Mouse (Mus musculus) effector memory CD4-positive, alpha-beta T cell, adult 5 months (primary cell): Measurements from ENCODE around the gene Ms4a14. TPM values are rescaled to one million over a fixed set of nuclear protein-coding genes. Genes with fewer than 3 reads are reported as not detected.

Experiments used
- polyA plus RNA-seq: library from polyadenylated mRNA; unstranded; fragments of 100-300 nt; shearing (Covaris generic); gene quantifications from one replicate; pipeline ENCODE4 v1.2.1, GENCODE M21; 2017

The Ms4a14 gene
- polyA plus RNA-seq: not detected

GRCm38 (mm10) chr19:11314354-11314753 lies at the start of gene Ms4a14:
Gene Ms4a14 (minus strand): TSS chr19:11314454.

GRCm38 (mm10) chr19:11335932-11336331 lies 21.7 kb upstream of the Ms4a14 start, which contains the start of gene Ms4a7:
Gene Ms4a7 (minus strand): TSS chr19:11336146.

DNA sequence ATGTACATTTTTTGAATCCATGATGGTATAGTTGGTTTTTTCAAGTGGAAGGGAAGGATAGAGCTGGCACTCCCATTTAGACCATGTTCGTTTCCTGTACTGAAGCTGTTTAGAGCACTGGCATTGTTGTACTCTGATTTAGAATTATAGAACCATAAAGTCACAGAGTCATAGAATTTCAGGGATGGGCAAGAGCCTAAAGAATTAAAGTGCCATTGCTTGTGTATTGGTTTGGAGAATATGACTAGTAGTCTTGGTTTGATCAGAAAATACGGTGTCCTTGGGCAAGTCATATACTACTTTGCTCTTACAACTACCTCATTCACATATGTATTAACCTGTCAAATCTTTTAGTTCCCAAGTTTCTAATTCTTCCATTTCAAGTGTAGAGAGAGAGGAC lies 30.5 kb downstream of the Ms4a14 start, which contains the start of gene Ms4a5:
Ms4a5 (minus strand) TSS at position 101 of the 400 bp plus-strand sequence.

GRCm38 (mm10) chr19:11266052-11266845 lies 48.0 kb downstream of the Ms4a14 start, which contains the start of gene Ms4a1:
Gene Ms4a1 (minus strand): TSS chr19:11266241.

Other genes starting within 250 kb of the Ms4a14 start
- 0.56 TPM for gene Ms4a8a, start 233.4 kb downstream of the Ms4a14 start, polyA plus RNA-seq
- not detected for gene 1700017D01Rik, start 183.6 kb downstream of the Ms4a14 start, polyA plus RNA-seq
- not detected for gene 1700025F22Rik, start 149.1 kb downstream of the Ms4a14 start, polyA plus RNA-seq
- gene Ms4a13, start 117.7 kb downstream of the Ms4a14 start, polyA plus RNA-seq: not detected
- 0.20 TPM for gene Ms4a12, start 82.0 kb downstream of the Ms4a14 start, polyA plus RNA-seq
- gene Ms4a1, start 48.2 kb downstream of the Ms4a14 start, polyA plus RNA-seq: 0.47 TPM
- not detected for gene Ms4a5, start 30.6 kb downstream of the Ms4a14 start, polyA plus RNA-seq
- gene Ms4a7, start 21.7 kb upstream of the Ms4a14 start, polyA plus RNA-seq: not detected
- 1.7 TPM for gene Ms4a4a, start 61.1 kb upstream of the Ms4a14 start, polyA plus RNA-seq
- gene Ms4a4c, start 90.3 kb upstream of the Ms4a14 start, polyA plus RNA-seq: 109 TPM
- gene Ms4a4b, start 129.1 kb upstream of the Ms4a14 start, polyA plus RNA-seq: 2,305 TPM
- gene Ms4a6c, start 154.9 kb upstream of the Ms4a14 start, polyA plus RNA-seq: 11.8 TPM
- gene Gm8369, start 171.5 kb upstream of the Ms4a14 start, polyA plus RNA-seq: 441 TPM
- gene Ms4a6b, start 202.1 kb upstream of the Ms4a14 start, polyA plus RNA-seq: 579 TPM
- gene Ms4a4d, start 222.3 kb upstream of the Ms4a14 start, polyA plus RNA-seq: 0.66 TPM